Mouse (Mus musculus) intestine, embryonic 14.5 days (tissue): ENCODE measurements around the gene Srp68. TPM values are rescaled to one million over a fixed set of nuclear protein-coding genes. Genes with fewer than 3 reads are reported as not detected.
A peak's percentile ranks its signal among the peaks of the same experiment; 100 is the strongest.

Experiments
- ATAC-seq: fragments of 200-750 bp; cut with Nextera tagmentation; replicated peaks from 2 replicates; pipeline ENCODE4 v1.8.0; 2017; ENCODE audit warnings: low read depth, moderate number of reproducible peaks, moderate TSS enrichment, moderate library complexity; ENCODE audit not compliant: low FRiP score, low TSS enrichment
- DNase-seq: peaks from one replicate; pipeline ENCODE4 v3.0.0-alpha.2; 2018; ENCODE audit warnings: low spot score
- H3K27ac ChIP-seq: fragments of 300-500 bp; sonication (generic); 2 replicates; pipeline ENCODE4 v1.5.1; 2014; ENCODE audit warnings: low read depth, mild to moderate bottlenecking, control low read depth
- H3K27me3 ChIP-seq: fragments of 300-500 bp; sonication (generic); replicated peaks from 2 replicates; pipeline ENCODE4 v1.6.1; 2014; ENCODE audit warnings: low read length, control low read depth; ENCODE audit not compliant: control insufficient read depth, insufficient read depth
- H3K36me3 ChIP-seq: fragments of 300-500 bp; sonication (generic); 2 replicates; pipeline ENCODE4 v1.6.1; 2014; ENCODE audit warnings: low read length, control low read depth; ENCODE audit not compliant: control insufficient read depth, insufficient read depth
- H3K4me1 ChIP-seq: fragments of 300-500 bp; sonication (generic); replicated peaks from 2 replicates; pipeline ENCODE4 v1.6.1; 2014; ENCODE audit warnings: low read length, control low read depth, mixed read lengths; ENCODE audit not compliant: control insufficient read depth, insufficient read depth
- H3K4me2 ChIP-seq: fragments of 300-500 bp; sonication (generic); 2 replicates; pipeline ENCODE4 v1.6.1; 2014; ENCODE audit warnings: low read length
- H3K4me3 ChIP-seq: fragments of 300-500 bp; sonication (generic); 2 replicates; pipeline ENCODE4 v1.5.1; 2014; ENCODE audit warnings: low read depth, low read length, control low read depth, mixed read lengths
- H3K9ac ChIP-seq: fragments of 300-500 bp; sonication (generic); 2 replicates; pipeline ENCODE4 v1.6.1; 2014; ENCODE audit warnings: mild to moderate bottlenecking, low read length
- H3K9me3 ChIP-seq: fragments of 300-500 bp; sonication (generic); 2 replicates; pipeline ENCODE4 v1.6.1; 2016; ENCODE audit warnings: low read length, control low read depth; ENCODE audit not compliant: control insufficient read depth
- WGBS: fragments of 180-500 bp; shearing (Covaris S2); extraction: QIAGEN DNeasy Blood & Tissue Kit; methylation state at CpG from one replicate; pipeline ENCODE4 v1.1.7; 2014; 5-methylcytosine and 5-hydroxymethylcytosine counted together
- polyA plus RNA-seq: library from polyadenylated mRNA; unstranded; fragments of >200 nt; fragmentation: Nextera tagmentation; extraction: Ambion mirVana; gene quantifications from 2 replicates; pipeline ENCODE4 v1.2.1, GENCODE M21; 2014

Srp68 gene
- polyA plus RNA-seq, 1 experiment from 2014 or later: 83.2 TPM

DNA sequence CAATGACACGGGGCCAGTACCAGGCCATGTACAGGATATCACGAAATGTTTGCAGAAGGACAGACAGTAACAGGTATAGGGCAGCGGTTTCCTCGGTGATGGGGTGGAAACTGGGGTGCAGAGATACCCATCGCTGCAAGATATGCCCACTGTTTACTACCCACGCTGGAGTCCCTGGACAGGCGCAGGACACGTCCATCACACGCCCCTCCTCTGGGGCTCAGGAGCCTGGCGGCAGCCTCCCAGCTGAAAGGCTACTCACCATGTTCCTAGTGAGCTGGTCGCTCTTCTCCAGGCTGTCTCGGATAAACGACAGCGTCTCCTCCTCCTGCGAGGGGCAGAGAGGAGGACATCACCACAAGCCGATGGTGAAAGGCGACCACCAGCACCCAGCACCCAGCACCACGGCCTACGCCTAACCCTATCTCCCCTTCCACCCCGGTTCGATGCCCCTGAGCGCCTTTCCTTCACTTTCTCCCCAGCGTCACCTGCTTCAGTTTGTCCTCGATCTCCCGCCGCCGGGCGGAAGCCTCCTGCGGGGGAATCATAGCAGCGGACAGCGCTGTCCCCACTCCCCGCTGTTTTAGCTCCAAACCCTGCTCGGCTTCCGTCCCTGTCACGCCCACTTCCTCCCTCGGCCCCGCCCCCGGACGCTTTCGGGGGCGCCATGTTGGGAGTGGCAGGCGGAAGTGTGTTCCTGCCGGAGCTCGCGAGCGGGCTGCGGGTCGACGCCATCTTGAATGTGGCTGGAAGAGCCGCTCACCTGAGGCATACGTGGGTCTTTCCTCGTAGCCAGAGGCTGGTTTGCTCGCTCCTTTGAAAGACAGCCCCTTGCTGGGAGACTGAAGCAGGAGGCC lies 32.3 kb upstream of the Srp68 start:
- 1% methylated on average over 53 of the region's 53 CpGs for WGBS
- H3K9ac ChIP-seq: peak overlapping the region; percentile 58
- H3K4me1 ChIP-seq: 0 out of 2 replicates have a peak, but pooled peaks cover 4% of the 10 kb centered on the region
- 0 out of 2 replicates have a peak overlapping the region, but pooled peaks have one; percentile 22 for H3K27ac ChIP-seq
- peaks cover 37% of the 10 kb centered on the region for H3K36me3 ChIP-seq
- H3K27me3 ChIP-seq: no peaks in the 10 kb centered on the region
- peak; percentile 99 for DNase-seq
- peak overlapping the region; percentile 64 for H3K4me3 ChIP-seq
- peak; percentile 88 for ATAC-seq
- H3K9me3 ChIP-seq: no peaks in the 10 kb centered on the region
- peak overlapping the region; percentile 71 for H3K4me2 ChIP-seq

DNA sequence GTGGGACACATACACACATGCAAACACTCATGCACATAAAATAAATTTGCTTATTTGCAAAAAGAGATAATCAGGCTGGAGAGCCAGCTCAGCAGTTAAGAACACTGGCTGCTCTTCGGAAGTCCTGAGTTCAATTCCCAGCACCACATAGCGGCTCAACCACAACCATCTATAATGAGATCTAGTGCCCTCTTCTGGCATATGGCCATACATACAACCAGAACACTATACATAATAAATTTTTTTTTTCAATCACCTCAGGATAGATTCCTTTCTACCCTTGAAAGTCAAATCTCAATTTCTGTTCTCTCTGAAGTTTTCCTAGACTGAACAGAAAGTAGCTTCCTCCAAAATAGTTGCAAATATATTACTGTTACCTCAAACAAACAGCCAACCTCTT lies 31.4 kb upstream of the Srp68 start:
- DNase-seq (no peak), ATAC-seq (no peak)
- H3K9ac ChIP-seq: no peak overlapping the region
- peak overlapping the region; percentile 64; the same call in 1 of the 2 replicates for H3K4me3 ChIP-seq
- no peaks in the 10 kb centered on the region for H3K9me3 ChIP-seq
- no peaks in the 10 kb centered on the region for H3K27me3 ChIP-seq
- peak overlapping the region; percentile 71 for H3K4me2 ChIP-seq
- H3K27ac ChIP-seq: no peak overlapping the region
- H3K4me1 ChIP-seq: 0 out of 2 replicates have a peak, but pooled peaks cover 4% of the 10 kb centered on the region
- H3K36me3 ChIP-seq: peaks cover 46% of the 10 kb centered on the region
- 100% methylated on average over 2 of the region's 2 CpGs for WGBS

DNA sequence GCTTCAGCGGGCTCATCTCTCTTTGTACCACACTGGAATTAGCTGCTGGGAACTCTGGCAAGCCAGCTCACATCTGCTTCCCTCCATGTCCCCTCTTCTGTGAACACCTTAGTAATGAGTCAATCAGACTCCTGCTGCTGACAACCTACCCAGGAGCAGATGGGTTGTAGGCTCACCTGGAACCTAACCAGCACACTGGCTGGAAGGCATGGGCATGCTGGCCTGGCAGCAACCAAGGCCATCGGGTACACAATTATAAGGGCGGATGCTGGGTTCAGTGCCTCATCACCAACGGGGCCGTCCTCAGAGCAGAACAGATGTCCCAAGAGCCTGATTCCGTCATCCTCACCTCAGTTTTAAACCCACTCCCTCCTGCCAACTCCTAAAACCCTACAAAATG lies 24.6 kb upstream of the Srp68 start:
- no peak overlapping the region for H3K4me3 ChIP-seq
- WGBS: 90% methylated on average over 6 of the region's 6 CpGs
- no peak overlapping the region for H3K9ac ChIP-seq
- H3K27me3 ChIP-seq: no peaks in the 10 kb centered on the region
- no peak overlapping the region for H3K27ac ChIP-seq
- DNase-seq: no peak
- H3K4me2 ChIP-seq: no peak overlapping the region
- H3K4me1 ChIP-seq: 0 out of 2 replicates have a peak, but pooled peaks cover 2% of the 10 kb centered on the region
- H3K9me3 ChIP-seq: no peaks in the 10 kb centered on the region
- no peak for ATAC-seq
- H3K36me3 ChIP-seq: peaks cover 75% of the 10 kb centered on the region

DNA sequence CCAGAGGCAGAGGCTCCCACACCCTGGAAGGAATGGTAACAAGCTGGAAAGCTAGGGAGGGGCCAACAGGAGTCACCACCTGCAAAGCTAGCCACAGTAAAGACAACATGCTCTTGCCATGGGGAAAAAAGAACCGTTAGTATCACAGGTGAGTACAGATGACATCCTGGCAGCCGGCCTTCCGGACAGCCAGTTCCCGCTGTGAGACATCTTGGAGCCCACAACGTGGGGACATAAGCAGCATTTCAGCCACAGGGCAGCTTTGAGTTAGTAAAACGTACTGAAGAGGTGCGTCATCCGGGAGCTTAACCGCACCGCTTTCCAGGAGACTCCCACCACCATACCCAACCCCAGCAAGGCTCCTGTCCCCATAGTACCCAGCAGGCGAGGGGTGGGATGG lies 24.2 kb upstream of the Srp68 start:
- no peak overlapping the region for H3K4me2 ChIP-seq
- no peak for DNase-seq
- no peak overlapping the region for H3K27ac ChIP-seq
- no peak for ATAC-seq
- 90% methylated on average over 11 of the region's 11 CpGs for WGBS
- no peak overlapping the region for H3K9ac ChIP-seq
- H3K9me3 ChIP-seq: no peaks in the 10 kb centered on the region
- 0 out of 2 replicates have a peak, but pooled peaks cover 2% of the 10 kb centered on the region for H3K4me1 ChIP-seq
- no peak overlapping the region for H3K4me3 ChIP-seq
- H3K36me3 ChIP-seq: peaks cover 71% of the 10 kb centered on the region
- no peaks in the 10 kb centered on the region for H3K27me3 ChIP-seq

DNA sequence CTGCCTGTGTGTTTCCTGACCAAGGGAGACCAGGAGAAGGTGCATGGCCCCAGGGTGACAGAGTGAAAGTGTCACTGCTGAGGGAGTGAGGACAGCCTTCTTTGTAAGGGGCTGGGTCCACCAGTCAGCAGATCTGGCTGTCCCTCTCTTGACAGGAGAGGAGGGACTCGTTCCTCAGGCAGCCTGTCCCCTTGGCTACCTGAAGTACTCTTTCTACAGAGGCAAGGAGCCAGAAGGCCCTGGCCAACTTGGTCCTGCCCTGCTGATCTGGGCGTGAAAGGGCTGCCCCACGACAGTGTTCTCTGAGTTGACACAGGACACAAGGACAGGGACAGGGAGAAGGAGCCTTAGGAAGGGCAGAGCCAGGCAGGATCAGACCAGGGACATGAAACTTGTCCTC lies 23.0 kb upstream of the Srp68 start:
- 0 out of 2 replicates have a peak, but pooled peaks cover 2% of the 10 kb centered on the region for H3K4me1 ChIP-seq
- WGBS: 75% methylated on average over 3 of the region's 3 CpGs
- H3K27me3 ChIP-seq: no peaks in the 10 kb centered on the region
- no peaks in the 10 kb centered on the region for H3K9me3 ChIP-seq
- H3K36me3 ChIP-seq: peaks cover 67% of the 10 kb centered on the region
- ATAC-seq (no peak), DNase-seq (no peak)
- no peak overlapping the region for H3K9ac ChIP-seq
- no peak overlapping the region for H3K27ac ChIP-seq
- no peak overlapping the region for H3K4me2 ChIP-seq
- no peak overlapping the region for H3K4me3 ChIP-seq

DNA sequence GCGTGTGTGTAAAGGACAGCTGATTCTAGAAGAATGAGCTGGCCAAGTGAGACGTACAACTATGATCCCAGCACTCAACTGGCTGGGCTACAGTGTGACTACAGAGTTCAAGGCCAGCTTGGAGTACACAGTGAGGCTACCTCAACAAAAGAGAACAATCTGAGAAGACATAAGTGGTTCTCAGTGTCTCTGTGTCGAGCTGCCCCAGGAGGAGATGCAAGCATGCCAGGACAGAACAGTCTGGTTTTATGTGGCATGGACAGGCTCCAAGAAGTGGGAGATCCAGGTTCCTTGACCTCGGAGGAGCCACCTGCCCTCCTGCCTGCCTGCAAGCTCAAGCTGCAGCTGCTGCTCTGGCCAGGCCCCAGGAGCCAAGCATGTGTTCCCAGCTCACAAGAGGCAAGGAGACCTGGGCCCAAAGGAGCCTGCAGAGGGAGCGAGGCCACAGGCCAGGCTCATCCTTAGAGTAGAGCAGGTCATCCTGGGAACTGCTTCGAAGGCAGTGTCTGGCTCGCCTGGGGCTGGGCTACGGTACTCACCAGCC lies 22.2 kb upstream of the Srp68 start:
- H3K27me3 ChIP-seq: no peaks in the 10 kb centered on the region
- no peak for DNase-seq
- WGBS: 84% methylated on average over 8 of the region's 8 CpGs
- H3K9ac ChIP-seq: no peak overlapping the region
- ATAC-seq: no peak
- no peaks in the 10 kb centered on the region for H3K9me3 ChIP-seq
- peaks cover 64% of the 10 kb centered on the region for H3K36me3 ChIP-seq
- H3K4me2 ChIP-seq: no peak overlapping the region
- no peak overlapping the region for H3K4me3 ChIP-seq
- H3K4me1 ChIP-seq: 0 out of 2 replicates have a peak, but pooled peaks cover 2% of the 10 kb centered on the region
- H3K27ac ChIP-seq: no peak overlapping the region

DNA sequence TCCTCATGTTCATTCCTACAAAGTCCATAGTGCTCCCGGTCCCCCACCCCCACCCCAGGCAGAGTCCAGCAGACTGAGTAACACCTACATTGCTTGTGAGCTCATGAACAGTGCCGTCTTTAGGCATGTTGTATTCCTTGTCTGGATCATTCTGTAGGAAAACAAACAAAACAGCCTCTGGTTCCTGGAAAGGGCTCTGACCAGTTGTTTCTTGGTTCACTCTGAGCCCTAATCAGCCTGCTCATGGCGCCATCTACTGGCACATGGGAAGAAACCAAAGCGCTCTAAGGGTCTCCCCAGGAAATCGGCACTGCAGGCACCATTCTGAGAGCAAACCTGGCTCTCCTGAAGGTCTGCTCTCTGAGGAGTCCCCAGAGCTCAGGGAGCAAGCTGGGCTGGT lies 20.3 kb upstream of the Srp68 start:
- 27% methylated on average over 5 of the region's 5 CpGs for WGBS
- Histone ChIP-seq H3K4me1 (0 out of 2 replicates have a peak, but pooled peaks cover 5% of the 10 kb centered on the region), H3K9me3 (no peaks in the 10 kb centered on the region), H3K4me3 (no peak overlapping the region), H3K4me2 (no peak overlapping the region), H3K27ac (no peak overlapping the region), H3K9ac (no peak overlapping the region), H3K36me3 (peaks cover 63% of the 10 kb centered on the region), H3K27me3 (no peaks in the 10 kb centered on the region)
- no peak for ATAC-seq
- DNase-seq: peak; percentile 73

DNA sequence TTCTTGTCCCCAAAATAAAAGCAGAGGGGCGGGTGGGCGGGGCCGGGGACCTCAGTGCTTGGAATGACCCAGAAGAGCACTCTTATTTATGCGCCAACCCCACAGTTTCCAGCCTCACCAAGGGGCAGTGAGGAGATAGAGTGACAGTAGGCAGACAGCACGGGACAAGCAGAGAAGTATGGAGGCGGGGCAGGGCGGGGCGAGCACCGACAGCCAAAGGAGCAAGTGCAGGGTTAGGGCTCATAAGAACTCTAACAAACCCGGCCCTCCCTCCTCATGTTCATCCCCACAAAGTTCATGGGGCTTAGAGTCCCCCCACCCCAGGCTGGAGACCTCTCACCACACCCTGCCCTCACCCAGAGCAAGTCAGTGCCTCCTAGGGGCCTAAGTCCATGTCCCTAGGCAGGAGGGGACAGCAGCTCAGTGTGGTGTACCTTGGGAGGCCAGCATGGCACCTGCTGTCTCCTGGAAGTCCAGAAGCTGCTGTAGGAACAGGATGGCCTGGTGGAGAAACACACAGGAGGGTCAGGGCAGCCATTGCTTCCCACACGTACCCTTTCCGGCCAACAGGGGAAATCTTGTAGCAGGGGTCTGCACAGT lies 19.6 kb upstream of the Srp68 start:
- ATAC-seq: no peak; the same call in 1 of the 2 replicates
- Histone ChIP-seq H3K4me1 (0 out of 2 replicates have a peak, but pooled peaks cover 5% of the 10 kb centered on the region), H3K9me3 (no peaks in the 10 kb centered on the region), H3K9ac (no peak overlapping the region), H3K4me3 (no peak overlapping the region), H3K4me2 (no peak overlapping the region), H3K27me3 (no peaks in the 10 kb centered on the region), H3K36me3 (peaks cover 64% of the 10 kb centered on the region), H3K27ac (no peak overlapping the region)
- DNase-seq: no peak
- WGBS: 85% methylated on average over 12 of the region's 12 CpGs
